Mouse (Mus musculus) kidney, embryonic 15.5 days (tissue): ENCODE measurements around the gene Ap3s2. TPM values are rescaled to one million over a fixed set of nuclear protein-coding genes. Genes with fewer than 3 reads are reported as not detected.

Experiments
- ATAC-seq: fragments of 200-750 bp; cut with Nextera tagmentation; replicated peaks from 2 replicates; pipeline ENCODE4 v1.8.0; 2017; ENCODE audit warnings: moderate TSS enrichment; ENCODE audit not compliant: low FRiP score
- H3K27ac ChIP-seq: fragments of 300-500 bp; sonication (generic); 2 replicates; pipeline ENCODE4 v1.5.1; 2015; ENCODE audit warnings: mild to moderate bottlenecking, inconsistent platforms
- H3K27me3 ChIP-seq: fragments of 300-500 bp; sonication (generic); 2 replicates; pipeline ENCODE4 v1.6.1; 2015; ENCODE audit warnings: inconsistent platforms
- H3K36me3 ChIP-seq: fragments of 300-500 bp; sonication (generic); 2 replicates; pipeline ENCODE4 v1.6.1; 2015; ENCODE audit warnings: inconsistent platforms
- H3K4me1 ChIP-seq: fragments of 300-500 bp; sonication (generic); 2 replicates; pipeline ENCODE4 v1.6.1; 2015; ENCODE audit warnings: inconsistent platforms
- H3K4me2 ChIP-seq: fragments of 300-500 bp; sonication (generic); 2 replicates; pipeline ENCODE4 v1.6.1; 2015; ENCODE audit warnings: moderate library complexity, mild to moderate bottlenecking, inconsistent platforms
- H3K4me3 ChIP-seq: fragments of 300-500 bp; sonication (generic); replicated peaks from 2 replicates; pipeline ENCODE4 v1.5.1; 2015; ENCODE audit warnings: mild to moderate bottlenecking, inconsistent platforms
- H3K9ac ChIP-seq: fragments of 300-500 bp; sonication (generic); 2 replicates; pipeline ENCODE4 v1.6.1; 2015; ENCODE audit warnings: mild to moderate bottlenecking, inconsistent platforms
- H3K9me3 ChIP-seq: fragments of 300-500 bp; sonication (generic); replicated peaks from 2 replicates; pipeline ENCODE4 v1.6.1; 2016; ENCODE audit warnings: inconsistent platforms
- WGBS: fragments of 180-500 bp; shearing (Covaris S2); methylation state at CpG from one replicate; pipeline ENCODE4 v1.1.7; 2015; ENCODE audit warnings: mixed read lengths; 5-methylcytosine and 5-hydroxymethylcytosine counted together
- polyA plus RNA-seq: library from polyadenylated mRNA; unstranded; fragments of >200 nt; fragmentation: Nextera tagmentation; extraction: Ambion mirVana; gene quantifications from 2 replicates; pipeline ENCODE4 v1.2.1, GENCODE M21; 2015

Ap3s2 gene
- polyA plus RNA-seq, 1 experiment from 2014 or later: 36.6 TPM

DNA sequence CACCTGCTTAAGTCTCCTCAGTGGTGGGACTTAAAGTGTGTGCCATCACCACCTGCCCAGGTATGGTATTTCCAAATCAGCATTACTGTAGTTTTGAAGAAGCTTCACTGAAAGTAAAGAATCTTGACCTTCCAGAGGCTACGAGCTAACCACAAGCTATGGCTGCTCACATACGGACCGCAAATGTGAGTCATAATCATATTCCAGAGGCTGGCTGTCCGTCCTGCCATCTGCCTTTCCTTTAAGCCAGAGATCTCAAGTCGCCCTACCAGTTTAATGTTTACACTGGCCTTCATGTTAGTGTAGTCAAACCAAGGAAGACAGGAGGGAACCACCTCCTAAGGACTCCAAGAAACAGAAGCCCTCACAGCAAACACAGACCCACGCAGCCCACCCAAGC is 38.5 kb downstream of the Ap3s2 start:
- Histone ChIP-seq H3K9ac (no peak overlapping the region), H3K27ac (peak overlapping the region; percentile 64; the same call in 1 of the 2 replicates), H3K9me3 (no peaks in the 10 kb centered on the region), H3K36me3 (peaks cover 54% of the 10 kb centered on the region), H3K4me2 (no peak overlapping the region), H3K27me3 (no peaks in the 10 kb centered on the region), H3K4me1 (peaks cover 24% of the 10 kb centered on the region), H3K4me3 (no peak overlapping the region)
- WGBS: 90% methylated on average over 6 of the region's 6 CpGs
- no peak for ATAC-seq

DNA sequence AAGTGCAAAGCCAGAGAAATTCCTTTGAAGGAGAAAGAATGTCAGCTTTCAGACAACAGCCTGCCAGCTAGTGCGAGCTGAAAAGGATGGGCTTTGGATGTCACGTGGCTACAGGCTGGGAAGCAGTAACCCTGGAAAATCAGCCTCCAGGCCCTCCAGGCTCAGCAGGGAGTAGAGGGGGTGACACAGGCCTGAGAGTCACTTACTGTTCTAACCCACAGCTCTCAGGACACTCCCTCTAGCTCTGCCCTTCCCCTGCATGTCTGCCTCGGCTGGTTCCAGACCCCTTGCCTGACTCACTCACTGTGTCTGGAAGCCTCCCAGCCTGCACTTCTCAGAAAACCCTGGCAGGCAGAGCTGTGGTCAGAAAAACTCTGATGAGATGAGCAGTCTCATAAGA is 39.5 kb downstream of the Ap3s2 start:
- Histone ChIP-seq H3K27ac (peak overlapping the region; percentile 64), H3K9me3 (no peaks in the 10 kb centered on the region), H3K4me3 (no peak overlapping the region), H3K27me3 (no peaks in the 10 kb centered on the region), H3K4me2 (no peak overlapping the region), H3K4me1 (peaks cover 17% of the 10 kb centered on the region), H3K36me3 (peaks cover 58% of the 10 kb centered on the region), H3K9ac (no peak overlapping the region)
- peak; percentile 61; the same call in 1 of the 2 replicates for ATAC-seq
- WGBS: 25% methylated on average over 3 of the region's 3 CpGs

DNA sequence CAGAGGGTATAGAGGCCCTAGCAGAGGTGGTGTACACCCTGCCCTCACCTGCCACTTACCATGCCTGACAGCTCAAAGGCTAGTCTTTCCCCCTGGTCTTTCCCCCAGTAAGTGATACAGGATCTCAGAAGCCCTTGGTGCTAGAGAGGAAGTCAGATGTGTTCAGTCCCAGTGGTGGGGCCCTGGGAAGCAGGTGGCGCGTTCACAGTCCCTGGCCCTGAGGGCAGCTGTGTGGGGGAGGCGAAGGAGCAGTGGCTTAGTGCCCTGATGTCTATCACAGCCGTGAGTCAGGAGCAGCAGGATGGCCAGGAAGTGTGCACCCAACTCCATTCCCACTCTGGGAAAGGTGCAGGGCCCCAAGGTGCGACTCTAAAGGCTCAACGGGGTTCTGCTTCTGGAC is 40.4 kb downstream of the Ap3s2 start:
- Histone ChIP-seq H3K27me3 (no peaks in the 10 kb centered on the region), H3K36me3 (peaks cover 50% of the 10 kb centered on the region), H3K9me3 (no peaks in the 10 kb centered on the region), H3K4me2 (no peak overlapping the region), H3K9ac (no peak overlapping the region), H3K4me3 (no peak overlapping the region), H3K4me1 (peaks cover 17% of the 10 kb centered on the region), H3K27ac (peak overlapping the region; percentile 64)
- ATAC-seq: peak; percentile 20; the same call in 1 of the 2 replicates
- 52% methylated on average over 6 of the region's 6 CpGs for WGBS

GRCm38 (mm10) chr7:79878455-79879025 is 41.9 kb downstream of the Ap3s2 start:
- 35% methylated on average over 2 of the region's 2 CpGs for WGBS
- H3K4me1 ChIP-seq: peaks cover 17% of the 10 kb centered on the region
- no peak overlapping the region for H3K9ac ChIP-seq
- no peak overlapping the region for H3K4me3 ChIP-seq
- H3K4me2 ChIP-seq: no peak overlapping the region
- no peak for ATAC-seq
- H3K27me3 ChIP-seq: no peaks in the 10 kb centered on the region
- H3K36me3 ChIP-seq: peaks cover 44% of the 10 kb centered on the region
- no peak overlapping the region for H3K27ac ChIP-seq
- no peaks in the 10 kb centered on the region for H3K9me3 ChIP-seq

GRCm38 (mm10) chr7:79873407-79873806 is 47.0 kb downstream of the Ap3s2 start:
- Histone ChIP-seq H3K27me3 (no peaks in the 10 kb centered on the region), H3K4me3 (no peak overlapping the region), H3K4me1 (peaks cover 12% of the 10 kb centered on the region), H3K36me3 (peaks cover 8% of the 10 kb centered on the region; the same call in 1 of the 2 replicates), H3K27ac (no peak overlapping the region), H3K9ac (no peak overlapping the region), H3K4me2 (no peak overlapping the region), H3K9me3 (no peaks in the 10 kb centered on the region)
- 85% methylated on average over 6 of the region's 6 CpGs for WGBS
- no peak for ATAC-seq

GRCm38 (mm10) chr7:79871797-79872345 is 48.6 kb downstream of the Ap3s2 start:
- 77% methylated on average over 6 of the region's 6 CpGs for WGBS
- Histone ChIP-seq H3K4me3 (no peak overlapping the region), H3K4me1 (peaks cover 17% of the 10 kb centered on the region), H3K9ac (no peak overlapping the region), H3K27me3 (no peaks in the 10 kb centered on the region), H3K9me3 (no peaks in the 10 kb centered on the region), H3K4me2 (no peak overlapping the region), H3K36me3 (0 out of 2 replicates have a peak, but pooled peaks cover 3% of the 10 kb centered on the region), H3K27ac (no peak overlapping the region)
- ATAC-seq: no peak

DNA sequence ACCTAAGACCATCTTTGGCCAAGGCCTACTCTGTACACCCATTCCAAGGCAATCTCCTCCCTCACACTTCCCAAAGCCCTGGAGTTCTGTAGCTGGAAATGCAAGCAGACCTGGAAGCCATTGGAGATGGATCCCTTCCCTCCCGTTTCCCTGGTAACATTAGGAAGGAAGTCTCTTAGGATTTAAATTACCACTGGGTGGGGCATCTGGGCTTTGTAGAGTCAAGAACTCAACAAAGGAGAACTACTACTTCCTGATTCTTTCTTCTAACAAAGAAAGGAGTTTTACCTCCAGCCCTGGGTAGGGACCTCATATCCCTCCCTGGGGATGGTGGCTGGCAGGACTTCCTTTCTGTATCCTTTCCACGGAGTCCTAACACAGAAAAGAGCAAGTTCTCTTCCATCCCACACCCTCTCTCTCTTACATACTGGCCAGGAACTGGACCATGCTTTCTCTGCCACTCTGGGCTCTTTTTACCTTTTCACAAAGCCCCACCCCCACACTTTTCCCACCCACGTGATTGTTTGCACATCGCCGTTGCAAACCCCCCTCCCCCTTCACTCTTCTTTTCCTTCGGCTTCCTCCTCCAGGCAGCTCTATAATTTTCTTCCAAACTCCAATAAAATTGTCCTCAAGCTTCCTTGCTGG is 51.3 kb downstream of the Ap3s2 start:
- 36% methylated on average over 6 of the region's 6 CpGs for WGBS
- ATAC-seq: no peak

GRCm38 (mm10) chr7:79868475-79868874 is 52.0 kb downstream of the Ap3s2 start:
- Histone ChIP-seq H3K9me3 (no peaks in the 10 kb centered on the region), H3K4me1 (peaks cover 21% of the 10 kb centered on the region), H3K4me3 (no peak overlapping the region), H3K9ac (no peak overlapping the region), H3K27me3 (no peaks in the 10 kb centered on the region), H3K27ac (peak overlapping the region; percentile 57), H3K36me3 (no peaks in the 10 kb centered on the region), H3K4me2 (no peak overlapping the region)
- WGBS: 63% methylated on average over 7 of the region's 7 CpGs
- no peak for ATAC-seq

More for the DNA sequence above, 51.3 kb downstream of the Ap3s2 start:
- Histone ChIP-seq H3K4me1 (peaks cover 21% of the 10 kb centered on the region), H3K4me3 (no peak overlapping the region), H3K9ac (no peak overlapping the region), H3K27ac (peak overlapping the region; percentile 57), H3K4me2 (no peak overlapping the region), H3K27me3 (no peaks in the 10 kb centered on the region), H3K36me3 (no peaks in the 10 kb centered on the region), H3K9me3 (no peaks in the 10 kb centered on the region)

GRCm38 (mm10) chr7:79867861-79868260 is 52.6 kb downstream of the Ap3s2 start:
- Histone ChIP-seq H3K9me3 (no peaks in the 10 kb centered on the region), H3K4me3 (no peak overlapping the region), H3K9ac (no peak overlapping the region), H3K4me2 (no peak overlapping the region), H3K4me1 (peaks cover 21% of the 10 kb centered on the region), H3K27ac (peak overlapping the region; percentile 57), H3K27me3 (no peaks in the 10 kb centered on the region), H3K36me3 (no peaks in the 10 kb centered on the region)
- WGBS: 70% methylated on average over 13 of the region's 13 CpGs
- ATAC-seq: no peak

DNA sequence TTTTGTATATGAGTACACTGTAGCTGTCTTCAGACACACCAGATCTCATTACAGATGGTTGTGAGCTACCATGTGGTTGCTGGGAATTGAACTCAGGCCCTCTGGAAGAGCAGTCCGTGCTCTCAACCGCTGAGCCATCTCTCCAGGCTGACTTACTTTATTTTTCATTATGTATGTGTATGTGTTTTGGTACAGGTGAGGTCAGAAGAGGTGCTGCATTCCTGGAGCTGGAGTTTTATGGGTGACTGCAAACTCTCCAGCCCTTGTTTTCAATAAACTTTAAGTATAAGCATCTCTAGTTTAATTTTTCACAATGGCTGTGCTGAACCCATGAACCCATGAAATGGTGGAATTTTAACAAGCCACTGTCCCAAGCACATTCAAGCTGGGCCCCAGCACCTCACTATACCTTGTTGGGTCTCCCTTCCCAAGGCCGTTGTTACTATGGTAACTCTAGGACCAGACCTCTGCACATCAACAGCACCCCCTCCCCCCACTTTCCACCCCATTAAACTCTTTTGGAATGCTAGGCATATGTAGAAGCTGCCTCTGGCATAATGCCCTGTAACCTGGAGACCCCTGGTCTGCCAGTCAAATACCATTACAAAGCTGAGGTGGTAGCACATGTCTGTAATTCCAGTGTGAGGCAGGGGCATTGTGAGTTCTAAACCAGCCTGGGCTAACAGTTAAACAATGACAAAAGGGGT is 54.0 kb downstream of the Ap3s2 start:
- Histone ChIP-seq H3K9ac (no peak overlapping the region), H3K27me3 (no peaks in the 10 kb centered on the region), H3K4me2 (no peak overlapping the region), H3K4me1 (peaks cover 21% of the 10 kb centered on the region), H3K9me3 (no peaks in the 10 kb centered on the region), H3K4me3 (no peak overlapping the region), H3K27ac (peak overlapping the region; percentile 74), H3K36me3 (no peaks in the 10 kb centered on the region)
- WGBS: 56% methylated on average over 3 of the region's 3 CpGs
- ATAC-seq: peak; percentile 90

DNA sequence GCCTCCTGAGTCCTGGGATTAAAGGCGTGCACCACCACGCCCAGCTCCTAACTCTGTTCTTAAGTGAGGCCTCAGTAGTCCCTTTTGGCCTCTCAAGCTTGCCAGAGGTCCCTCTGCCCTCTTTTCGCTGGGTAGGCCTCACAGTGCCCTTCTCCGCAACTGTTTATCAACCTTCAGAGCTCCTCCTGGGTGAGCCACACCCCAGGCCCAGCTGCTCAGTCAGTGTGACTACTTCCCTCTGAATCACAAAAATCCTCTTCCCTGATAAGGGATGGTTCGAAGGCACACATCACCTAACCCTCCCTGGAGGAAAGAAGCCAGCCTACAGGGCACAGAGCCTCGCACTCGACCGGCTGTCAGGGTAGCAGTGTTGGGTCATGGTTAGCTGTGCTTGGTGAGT is 58.7 kb downstream of the Ap3s2 start:
- no peaks in the 10 kb centered on the region for H3K9me3 ChIP-seq
- 85% methylated on average over 8 of the region's 8 CpGs for WGBS
- H3K27ac ChIP-seq: no peak overlapping the region
- H3K36me3 ChIP-seq: no peaks in the 10 kb centered on the region
- H3K9ac ChIP-seq: no peak overlapping the region
- no peaks in the 10 kb centered on the region for H3K27me3 ChIP-seq
- ATAC-seq: no peak
- H3K4me1 ChIP-seq: peaks cover 25% of the 10 kb centered on the region
- H3K4me3 ChIP-seq: no peak overlapping the region
- H3K4me2 ChIP-seq: no peak overlapping the region

- no peaks in the 10 kb centered on the region for H3K9me3 ChIP-seq
- H3K4me3 ChIP-seq: no peak within 1 kb of the TSS
- whole genome bisulfite sequencing: 82% methylated on average over 9 of the region's 9 CpGs
- no peaks in the 10 kb centered on the region for H3K27me3 ChIP-seq
- H3K27ac ChIP-seq: no peak within 1 kb of the TSS
- no peak for ATAC-seq
- peaks cover 21% of the 10 kb centered on the region for H3K4me1 ChIP-seq
- H3K36me3 ChIP-seq: no peaks in the 10 kb centered on the region
- no peak within 1 kb of the TSS for H3K4me2 ChIP-seq
- H3K9ac ChIP-seq: no peak within 1 kb of the TSS
These were observed 59.6 kb downstream of the Ap3s2 start, which contains the start of gene Anpep for GRCm38 (mm10) chr7:79860811-79861210. Gene Anpep, minus strand, starts transcription at chr7:79861059.
